Mouse (Mus musculus): ENCODE data around the gene Crispld2.

GRCm38 (mm10) chr8:120012927-120013326, 20.7 kb downstream of the Crispld2 start:
- no peak for TF ChIP-seq CTCF (IDR thresholded peaks at IDR 0.05; ENCODE audit: extremely low read depth, insufficient read depth, low read length)
- TF ChIP-seq POLR2A (IDR thresholded peaks at IDR 0.05; ENCODE audit: extremely low read depth, insufficient read depth, low read length) = no peak

Measured in cortical plate, adult 2 months (tissue).